Mouse (Mus musculus) bone marrow, adult 2 months (tissue): ENCODE measurements around the gene Uhrf1bp1l.

Experiments used
- CTCF ChIP-seq: fragments of 200-500 bp; IDR thresholded peaks from 2 replicates; pipeline ENCODE4 v1.5.1; 2011; ENCODE audit warnings: low read length, control low read depth; ENCODE audit not compliant: control insufficient read depth, insufficient read depth
- POLR2A ChIP-seq: fragments of 200-500 bp; IDR thresholded peaks from 2 replicates; pipeline ENCODE4 v1.6.1; 2011; ENCODE audit warnings: low read depth, mild to moderate bottlenecking, control low read depth, low read length, borderline replicate concordance; ENCODE audit not compliant: control insufficient read depth

DNA sequence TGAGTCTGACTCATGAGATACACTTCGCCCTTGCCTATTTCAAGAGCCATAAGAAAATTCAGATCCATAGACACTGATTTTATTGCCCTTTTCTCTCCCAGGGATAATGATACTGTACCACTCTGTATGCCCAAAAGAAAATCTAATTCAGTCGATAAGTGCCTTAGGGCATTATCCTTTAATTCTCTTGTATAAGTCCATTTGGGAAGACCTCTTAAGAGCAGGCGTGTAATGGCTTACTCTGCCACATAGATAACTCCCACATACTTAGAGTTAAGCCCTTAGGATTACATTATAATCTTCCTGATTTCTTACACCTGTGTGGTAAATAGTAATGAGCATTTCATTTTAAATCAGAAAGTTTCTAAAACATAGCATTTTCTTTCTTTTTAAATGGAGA lies 1.8 kb downstream of the Uhrf1bp1l start:
- TF ChIP-seq CTCF (no peak), POLR2A (no peak)
